Mouse (Mus musculus): ENCODE results near the gene Supt6. TPM values are rescaled to one million over a fixed set of nuclear protein-coding genes. Genes with fewer than 3 reads are reported as not detected.

Supt6 gene
- polyA plus RNA-seq, 1 experiment from 2014 or later = 25.3 TPM

DNA sequence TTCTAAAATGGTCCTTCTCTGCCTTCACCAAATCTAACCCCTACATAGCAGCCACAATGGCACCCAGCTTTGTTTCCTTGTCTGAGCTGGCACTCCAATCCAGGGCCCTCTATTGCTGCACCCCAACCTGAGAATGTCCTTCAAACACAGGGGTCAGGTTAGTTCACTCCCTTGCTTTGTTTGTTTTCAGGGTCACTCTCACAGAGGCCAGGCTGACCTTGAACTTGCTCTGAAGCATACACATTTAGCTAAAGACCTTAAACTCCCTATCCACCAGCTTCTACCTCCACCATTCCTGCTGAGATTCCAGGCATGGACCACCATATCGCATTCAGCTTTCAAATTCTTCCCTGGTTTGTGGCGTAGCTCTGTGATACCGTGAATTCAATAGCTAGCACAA lies 71.3 kb downstream of the Supt6 start:
- no peaks in the 10 kb centered on the region for H3K9me3 ChIP-seq (ENCODE audit: control insufficient read depth, low read length)
- H3K27ac ChIP-seq = no peak overlapping the region
- H3K4me2 ChIP-seq (replicated peaks) = no peak overlapping the region
- H3K4me1 ChIP-seq (replicated peaks; ENCODE audit: control insufficient read depth, insufficient read depth, low read length) = peaks cover 21% of the 10 kb centered on the region
- ATAC-seq (ENCODE audit: low FRiP score) = no peak
- no peak overlapping the region for H3K4me3 ChIP-seq (replicated peaks; ENCODE audit: low read length)
- no peak for DNase-seq (ENCODE audit: low spot score)
- H3K36me3 ChIP-seq (replicated peaks; ENCODE audit: control insufficient read depth, insufficient read depth) = peaks cover 6% of the 10 kb centered on the region
- H3K27me3 ChIP-seq (ENCODE audit: control insufficient read depth, insufficient read depth, low read length) = peaks cover 5% of the 10 kb centered on the region; the same call in 1 of the 2 replicates
- WGBS = 91% methylated on average over 3 of the region's 3 CpGs
- no peak overlapping the region for H3K9ac ChIP-seq

DNA sequence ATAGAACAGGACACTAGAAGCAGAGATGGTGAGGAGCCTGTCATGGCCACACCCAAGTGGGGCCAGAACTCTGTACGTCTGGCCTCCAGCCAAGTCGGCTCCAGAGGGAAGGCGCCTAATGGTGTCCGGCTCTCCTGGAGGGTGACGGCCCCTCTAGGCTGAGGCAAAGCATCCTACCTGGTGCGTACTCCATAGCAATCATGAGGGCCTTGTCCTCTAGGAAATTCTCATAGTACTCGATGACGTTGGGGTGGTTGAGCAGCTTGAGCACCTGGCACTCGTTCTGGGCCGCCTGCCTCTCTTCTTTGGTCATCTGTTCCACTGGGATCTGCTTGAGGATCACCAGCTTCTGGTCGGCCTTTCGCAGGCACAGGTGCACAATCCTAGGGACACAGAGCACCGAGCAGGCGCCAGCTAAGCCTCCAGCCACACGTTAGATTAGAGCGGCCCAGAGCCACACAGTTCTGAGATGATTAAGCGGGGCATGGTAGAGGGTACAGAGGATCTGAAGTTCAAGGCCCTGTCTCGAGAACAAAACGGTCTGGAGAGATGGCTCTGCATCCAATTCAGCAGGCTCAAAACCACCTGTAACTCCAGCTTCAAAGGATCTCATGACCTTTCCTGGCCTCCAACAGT lies 72.9 kb downstream of the Supt6 start:
- WGBS = 86% methylated on average over 19 of the region's 19 CpGs
- no peak for ATAC-seq (ENCODE audit: low FRiP score)
- Histone ChIP-seq H3K36me3 (replicated peaks; ENCODE audit: control insufficient read depth, insufficient read depth) (no peaks in the 10 kb centered on the region), H3K27me3 (ENCODE audit: control insufficient read depth, insufficient read depth, low read length) (peaks cover 5% of the 10 kb centered on the region; the same call in 1 of the 2 replicates), H3K9me3 (ENCODE audit: control insufficient read depth, low read length) (no peaks in the 10 kb centered on the region), H3K4me1 (replicated peaks; ENCODE audit: control insufficient read depth, insufficient read depth, low read length) (peaks cover 10% of the 10 kb centered on the region), H3K9ac (no peak overlapping the region), H3K4me3 (replicated peaks; ENCODE audit: low read length) (no peak overlapping the region), H3K4me2 (replicated peaks) (no peak overlapping the region), H3K27ac (no peak overlapping the region)
- no peak for DNase-seq (ENCODE audit: low spot score)

DNA sequence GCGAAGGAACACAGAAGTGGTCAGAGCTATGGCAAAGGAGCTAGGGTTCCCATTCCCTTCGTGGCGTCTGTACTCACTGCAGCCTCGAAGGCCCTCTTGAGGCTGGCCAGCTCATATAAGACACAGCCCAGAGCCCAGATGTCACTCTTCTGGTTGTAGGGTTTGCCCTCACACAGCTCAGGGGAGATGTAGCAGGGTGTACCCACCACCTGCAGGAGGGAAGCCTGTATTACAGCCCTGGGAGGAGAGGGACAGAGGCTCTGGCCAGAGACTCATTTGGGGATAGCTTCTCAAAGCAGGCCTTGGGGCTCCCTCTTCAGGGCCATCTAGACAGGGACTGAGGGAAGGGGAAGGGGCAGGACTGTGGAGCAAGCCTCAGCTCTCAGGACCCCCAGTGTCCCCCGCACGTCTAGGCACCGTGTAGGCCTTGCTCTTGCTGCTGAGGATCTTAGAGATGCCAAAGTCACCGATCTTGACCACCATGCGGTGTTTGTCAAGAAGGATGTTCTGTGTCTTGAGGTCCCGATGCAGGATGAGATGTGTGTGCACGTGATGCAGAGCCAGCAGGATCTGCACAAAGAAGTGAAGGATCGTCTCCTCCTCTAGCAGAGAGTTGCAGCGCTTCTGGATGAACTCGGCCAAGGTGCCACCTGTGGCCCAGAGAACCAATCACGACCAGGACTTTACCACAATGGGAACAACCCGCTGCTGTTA lies 73.6 kb downstream of the Supt6 start:
- H3K36me3 ChIP-seq (replicated peaks; ENCODE audit: control insufficient read depth, insufficient read depth) = no peaks in the 10 kb centered on the region
- WGBS = 84% methylated on average over 16 of the region's 16 CpGs
- no peak overlapping the region for H3K4me2 ChIP-seq (replicated peaks)
- H3K27ac ChIP-seq = no peak overlapping the region
- no peak overlapping the region for H3K4me3 ChIP-seq (replicated peaks; ENCODE audit: low read length)
- ATAC-seq (ENCODE audit: low FRiP score) (no peak), DNase-seq (ENCODE audit: low spot score) (no peak)
- H3K9ac ChIP-seq = no peak overlapping the region
- no peaks in the 10 kb centered on the region for H3K9me3 ChIP-seq (ENCODE audit: control insufficient read depth, low read length)
- peaks cover 5% of the 10 kb centered on the region; the same call in 1 of the 2 replicates for H3K4me1 ChIP-seq (replicated peaks; ENCODE audit: control insufficient read depth, insufficient read depth, low read length)
- H3K27me3 ChIP-seq (ENCODE audit: control insufficient read depth, insufficient read depth, low read length) = peaks cover 4% of the 10 kb centered on the region; the same call in 1 of the 2 replicates

DNA sequence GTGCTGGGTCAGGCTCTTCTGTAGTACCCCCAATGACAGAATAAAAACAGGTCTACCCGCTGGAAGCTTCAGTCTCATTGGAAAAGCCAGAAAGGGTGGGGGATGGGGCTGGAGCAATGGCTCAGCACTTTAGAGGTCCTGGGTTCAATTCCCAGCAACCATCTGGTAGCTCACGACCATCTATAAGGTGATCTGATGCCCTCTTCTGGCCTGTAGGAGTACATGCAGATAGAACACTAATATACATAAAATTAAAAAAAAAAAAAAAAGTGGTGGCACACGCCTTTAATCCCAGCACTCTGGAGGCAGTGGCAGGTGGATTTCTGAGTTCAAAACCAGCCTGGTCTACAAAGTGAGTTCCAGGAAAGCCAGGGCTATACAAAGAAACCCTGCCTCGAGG lies 74.5 kb downstream of the Supt6 start:
- H3K9ac ChIP-seq = no peak overlapping the region
- no peaks in the 10 kb centered on the region for H3K9me3 ChIP-seq (ENCODE audit: control insufficient read depth, low read length)
- no peak overlapping the region for H3K27ac ChIP-seq
- DNase-seq (ENCODE audit: low spot score) (no peak), ATAC-seq (ENCODE audit: low FRiP score) (no peak)
- no peak overlapping the region for H3K4me3 ChIP-seq (replicated peaks; ENCODE audit: low read length)
- no peaks in the 10 kb centered on the region for H3K36me3 ChIP-seq (replicated peaks; ENCODE audit: control insufficient read depth, insufficient read depth)
- 70% methylated on average over 4 of the region's 4 CpGs for WGBS
- no peak overlapping the region for H3K4me2 ChIP-seq (replicated peaks)
- H3K4me1 ChIP-seq (replicated peaks; ENCODE audit: control insufficient read depth, insufficient read depth, low read length) = no peaks in the 10 kb centered on the region
- H3K27me3 ChIP-seq (ENCODE audit: control insufficient read depth, insufficient read depth, low read length) = no peaks in the 10 kb centered on the region

DNA sequence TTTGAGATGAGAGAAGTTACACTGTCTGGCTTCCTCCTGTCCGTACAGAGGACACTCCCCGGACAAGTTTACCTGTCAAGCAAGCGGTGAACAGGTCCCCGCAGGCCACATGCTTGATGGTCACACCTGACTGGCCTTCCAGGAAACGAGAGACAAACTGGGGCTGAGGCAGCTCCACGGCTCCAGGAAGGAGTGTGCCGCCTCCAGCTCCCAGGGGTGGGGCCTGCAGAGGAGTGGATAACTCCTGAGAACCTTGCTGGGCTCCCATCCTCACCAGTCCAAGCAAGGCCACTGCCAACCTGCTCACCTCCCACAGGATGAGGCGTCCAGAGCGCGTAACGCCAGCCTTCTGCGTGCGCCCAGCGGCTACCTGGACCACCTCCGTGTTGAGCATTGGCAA lies 75.5 kb downstream of the Supt6 start:
- no peak for ATAC-seq (ENCODE audit: low FRiP score)
- no peak overlapping the region for H3K9ac ChIP-seq
- H3K4me1 ChIP-seq (replicated peaks; ENCODE audit: control insufficient read depth, insufficient read depth, low read length) = peaks cover 6% of the 10 kb centered on the region

DNA sequence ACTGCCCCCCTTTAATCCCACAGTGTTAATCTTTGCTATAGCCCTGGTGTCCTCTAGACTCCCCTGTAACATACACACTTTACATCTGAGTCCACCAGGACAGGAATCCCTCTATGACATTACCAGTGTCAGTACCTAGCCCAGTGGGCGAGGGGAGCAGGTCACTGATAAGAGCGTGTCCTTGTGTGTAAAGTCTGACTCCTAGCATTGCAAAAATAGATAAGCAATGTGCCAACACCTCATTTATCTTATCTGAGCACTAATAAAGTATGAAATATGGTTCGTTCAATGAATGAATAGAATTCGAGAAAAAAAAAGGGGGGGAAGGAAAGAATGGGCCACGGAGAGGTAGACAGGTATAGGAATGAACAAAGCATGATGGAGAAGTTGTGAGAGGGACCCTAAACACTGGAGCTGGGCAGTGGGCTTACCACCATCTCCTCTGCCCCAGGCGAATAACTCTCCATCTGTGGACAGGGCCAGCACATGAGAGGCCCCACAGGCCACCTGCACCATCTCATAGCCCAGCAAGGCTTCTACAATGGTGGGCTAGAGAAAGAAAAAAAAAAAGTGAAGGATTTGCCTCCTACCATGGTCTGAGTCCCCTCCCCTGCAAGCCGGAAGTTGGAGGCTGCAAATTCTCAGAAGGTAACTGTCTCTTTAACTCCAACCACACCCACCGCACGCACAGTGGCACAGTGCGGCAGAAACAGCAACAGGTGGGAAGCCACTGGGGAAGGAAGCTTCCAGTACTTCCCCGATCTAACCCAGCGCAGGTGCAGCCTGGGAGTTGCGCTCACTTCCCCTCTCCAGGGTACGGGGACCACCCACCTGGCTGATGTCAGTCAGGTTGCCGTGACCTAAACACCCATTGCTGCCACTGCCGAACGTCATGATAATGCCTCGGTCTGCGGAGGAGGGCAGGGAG lies 77.0 kb downstream of the Supt6 start:
- Histone ChIP-seq H3K27ac (no peak overlapping the region), H3K9me3 (ENCODE audit: control insufficient read depth, low read length) (no peaks in the 10 kb centered on the region), H3K4me2 (replicated peaks) (no peak overlapping the region), H3K4me3 (replicated peaks; ENCODE audit: low read length) (no peak overlapping the region), H3K36me3 (replicated peaks; ENCODE audit: control insufficient read depth, insufficient read depth) (no peaks in the 10 kb centered on the region), H3K27me3 (ENCODE audit: control insufficient read depth, insufficient read depth, low read length) (no peaks in the 10 kb centered on the region), H3K4me1 (replicated peaks; ENCODE audit: control insufficient read depth, insufficient read depth, low read length) (peaks cover 7% of the 10 kb centered on the region), H3K9ac (no peak overlapping the region)
- WGBS = 60% methylated on average over 19 of the region's 19 CpGs
- DNase-seq (ENCODE audit: low spot score) (no peak), ATAC-seq (ENCODE audit: low FRiP score) (no peak)

More for the DNA sequence above, 75.5 kb downstream of the Supt6 start:
- Histone ChIP-seq H3K4me3 (replicated peaks; ENCODE audit: low read length) (no peak overlapping the region), H3K4me2 (replicated peaks) (no peak overlapping the region), H3K9me3 (ENCODE audit: control insufficient read depth, low read length) (no peaks in the 10 kb centered on the region), H3K36me3 (replicated peaks; ENCODE audit: control insufficient read depth, insufficient read depth) (no peaks in the 10 kb centered on the region), H3K27ac (no peak overlapping the region), H3K27me3 (ENCODE audit: control insufficient read depth, insufficient read depth, low read length) (no peaks in the 10 kb centered on the region)
- DNase-seq (ENCODE audit: low spot score) = no peak
- 87% methylated on average over 15 of the region's 15 CpGs for WGBS

DNA sequence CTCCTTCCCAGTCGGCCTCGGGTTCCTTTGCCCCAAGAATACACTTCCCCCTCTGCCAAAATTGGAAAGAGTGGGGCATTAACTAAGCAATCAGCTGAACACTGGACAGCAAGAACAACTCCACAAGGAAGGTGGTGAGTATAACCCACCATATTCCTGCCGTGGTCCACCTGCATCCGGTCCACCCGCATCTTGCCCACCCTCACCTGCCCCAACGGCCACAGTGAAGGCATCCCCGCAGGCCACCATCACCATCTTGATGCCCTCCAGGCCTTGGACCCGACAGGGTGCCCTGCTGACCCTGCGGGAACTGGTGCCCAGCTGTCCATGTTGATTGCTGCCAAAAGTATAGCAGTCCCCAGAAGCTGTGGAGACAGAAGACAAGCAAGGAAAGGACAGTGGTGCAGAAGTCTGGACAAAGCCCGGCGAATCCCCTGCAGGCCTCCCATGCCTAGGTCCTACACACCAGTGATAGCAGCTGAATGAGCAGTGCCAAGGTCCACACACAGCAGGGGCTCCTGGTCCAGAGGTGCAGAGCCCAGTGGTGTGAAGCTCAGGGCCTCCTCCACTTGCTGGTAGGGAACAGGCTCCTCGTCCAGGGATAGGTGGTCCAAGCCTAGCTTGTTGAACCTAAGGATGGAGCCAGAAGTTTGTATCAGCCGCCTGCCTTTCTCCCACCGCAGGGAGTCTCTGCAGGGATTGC lies 78.4 kb downstream of the Supt6 start:
- H3K9ac ChIP-seq = no peak overlapping the region
- peaks cover 2% of the 10 kb centered on the region; the same call in 1 of the 2 replicates for H3K36me3 ChIP-seq (replicated peaks; ENCODE audit: control insufficient read depth, insufficient read depth)
- no peak for DNase-seq (ENCODE audit: low spot score)
- H3K9me3 ChIP-seq (ENCODE audit: control insufficient read depth, low read length) = no peaks in the 10 kb centered on the region
- ATAC-seq (ENCODE audit: low FRiP score) = no peak
- H3K4me1 ChIP-seq (replicated peaks; ENCODE audit: control insufficient read depth, insufficient read depth, low read length) = peaks cover 21% of the 10 kb centered on the region
- H3K27me3 ChIP-seq (ENCODE audit: control insufficient read depth, insufficient read depth, low read length) = no peaks in the 10 kb centered on the region
- no peak overlapping the region for H3K27ac ChIP-seq
- 92% methylated on average over 14 of the region's 14 CpGs for WGBS
- no peak overlapping the region for H3K4me3 ChIP-seq (replicated peaks; ENCODE audit: low read length)
- H3K4me2 ChIP-seq (replicated peaks) = no peak overlapping the region

DNA sequence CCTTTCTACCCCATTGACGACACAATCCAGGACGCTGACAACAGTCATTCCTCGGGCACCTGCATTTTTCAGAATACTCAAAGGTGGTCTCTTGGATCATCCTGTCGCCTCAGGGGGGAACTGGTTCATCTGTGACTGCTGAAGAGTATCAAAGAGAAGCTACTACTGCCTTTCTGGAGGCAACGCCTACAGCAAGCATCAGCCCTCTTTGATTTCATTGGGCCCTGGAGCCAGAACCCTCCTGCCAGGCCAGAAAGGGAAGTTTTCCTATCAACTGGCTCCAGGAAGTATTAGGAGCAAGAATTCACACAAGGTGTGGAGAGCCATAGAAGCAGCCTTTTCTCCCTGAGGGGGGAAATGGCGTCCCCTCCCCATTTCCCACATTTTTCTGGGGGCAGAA lies 79.1 kb downstream of the Supt6 start:
- no peak for ATAC-seq (ENCODE audit: low FRiP score)
- H3K36me3 ChIP-seq (replicated peaks; ENCODE audit: control insufficient read depth, insufficient read depth) = peaks cover 10% of the 10 kb centered on the region
- H3K4me3 ChIP-seq (replicated peaks; ENCODE audit: low read length) = no peak overlapping the region
- H3K27me3 ChIP-seq (ENCODE audit: control insufficient read depth, insufficient read depth, low read length) = no peaks in the 10 kb centered on the region
- H3K9ac ChIP-seq = no peak overlapping the region
- H3K9me3 ChIP-seq (ENCODE audit: control insufficient read depth, low read length) = no peaks in the 10 kb centered on the region
- DNase-seq (ENCODE audit: low spot score) = no peak
- peak overlapping the region; percentile 97; the same call in 1 of the 2 replicates for H3K27ac ChIP-seq
- peaks cover 25% of the 10 kb centered on the region for H3K4me1 ChIP-seq (replicated peaks; ENCODE audit: control insufficient read depth, insufficient read depth, low read length)
- no peak overlapping the region; the same call in 1 of the 2 replicates for H3K4me2 ChIP-seq (replicated peaks)
- 74% methylated on average over 6 of the region's 6 CpGs for WGBS

All from hindbrain, embryonic 14.5 days (tissue).